Mouse (Mus musculus): ENCODE measurements around the gene Il20ra.

- TF ChIP-seq CTCF (IDR thresholded peaks at IDR 0.05; ENCODE audit: borderline replicate concordance, control insufficient read depth, extremely low read depth, insufficient read depth, low read length, poor library complexity) = no peak
- no peak for TF ChIP-seq POLR2A (IDR thresholded peaks at IDR 0.05; ENCODE audit: control insufficient read depth, extremely low read depth, insufficient read depth, low read length, poor library complexity)
Observed at GRCm38 (mm10) chr10:19672015-19672414, 40.4 kb upstream of the Il20ra start.
